Mouse (Mus musculus): Measurements from ENCODE around the gene Arap1. TPM values are rescaled to one million over a fixed set of nuclear protein-coding genes. Genes with fewer than 3 reads are reported as not detected.

Arap1 gene
- polyA plus RNA-seq, 1 experiment from 2014 or later: 11.6 TPM

GRCm38 (mm10) chr7:101389256-101389655 is 41.4 kb downstream of the Arap1 start:
- no peak for ATAC-seq (ENCODE audit: low FRiP score)

DNA sequence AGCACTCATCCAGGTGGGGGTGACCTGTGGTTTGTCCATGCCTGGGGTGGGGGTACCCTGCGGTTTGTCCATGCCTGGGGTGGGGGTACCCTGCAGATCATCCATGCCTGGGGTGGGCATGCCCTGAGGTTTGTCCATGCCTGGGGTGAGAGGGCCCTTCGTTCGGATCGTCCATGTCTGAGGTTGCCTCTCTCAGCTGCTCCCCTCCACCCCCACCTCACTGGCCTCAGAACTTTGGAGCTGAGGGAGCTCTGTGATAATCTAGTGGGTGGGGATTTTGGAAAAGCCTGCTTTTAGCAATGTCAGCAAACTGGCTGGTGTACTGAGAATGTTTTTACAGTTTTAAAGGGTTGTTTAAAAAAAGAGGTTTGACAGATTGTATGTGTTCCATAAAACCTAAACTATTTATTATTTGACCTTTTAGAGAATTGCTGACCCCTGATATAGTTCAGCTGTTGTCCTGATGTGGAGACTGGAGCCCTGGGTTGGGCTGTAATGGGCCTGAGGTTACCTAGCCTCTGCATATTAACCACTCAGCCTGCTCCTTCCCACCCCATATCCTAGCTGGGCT is 44.1 kb downstream of the Arap1 start:
- Histone ChIP-seq H3K9me3 (no peaks in the 10 kb centered on the region), H3K4me3 (no peak overlapping the region), H3K27me3 (no peaks in the 10 kb centered on the region), H3K9ac (no peak overlapping the region), H3K36me3 (no peaks in the 10 kb centered on the region), H3K27ac (no peak overlapping the region), H3K4me1 (replicated peaks) (peaks cover 27% of the 10 kb centered on the region), H3K4me2 (no peak overlapping the region)
- WGBS: 81% methylated on average over 4 of the region's 4 CpGs
- ATAC-seq (ENCODE audit: low FRiP score): no peak

More at GRCm38 (mm10) chr7:101389256-101389655, 41.4 kb downstream of the Arap1 start:
- Histone ChIP-seq H3K4me1 (replicated peaks) (peaks cover 31% of the 10 kb centered on the region), H3K4me3 (no peak overlapping the region), H3K9me3 (no peaks in the 10 kb centered on the region), H3K27me3 (no peaks in the 10 kb centered on the region), H3K36me3 (no peaks in the 10 kb centered on the region), H3K27ac (no peak overlapping the region), H3K9ac (no peak overlapping the region), H3K4me2 (no peak overlapping the region)
- 95% methylated on average over 6 of the region's 6 CpGs for WGBS

GRCm38 (mm10) chr7:101393015-101393414 is 45.1 kb downstream of the Arap1 start:
- ATAC-seq (ENCODE audit: low FRiP score): no peak
- H3K9ac ChIP-seq: no peak overlapping the region
- no peaks in the 10 kb centered on the region for H3K9me3 ChIP-seq
- H3K4me2 ChIP-seq: no peak overlapping the region
- WGBS: 60% methylated on average over 4 of the region's 4 CpGs
- H3K27me3 ChIP-seq: no peaks in the 10 kb centered on the region
- peaks cover 27% of the 10 kb centered on the region for H3K4me1 ChIP-seq (replicated peaks)
- H3K27ac ChIP-seq: peak overlapping the region; percentile 45; the same call in 1 of the 2 replicates
- no peak overlapping the region for H3K4me3 ChIP-seq
- no peaks in the 10 kb centered on the region for H3K36me3 ChIP-seq

DNA sequence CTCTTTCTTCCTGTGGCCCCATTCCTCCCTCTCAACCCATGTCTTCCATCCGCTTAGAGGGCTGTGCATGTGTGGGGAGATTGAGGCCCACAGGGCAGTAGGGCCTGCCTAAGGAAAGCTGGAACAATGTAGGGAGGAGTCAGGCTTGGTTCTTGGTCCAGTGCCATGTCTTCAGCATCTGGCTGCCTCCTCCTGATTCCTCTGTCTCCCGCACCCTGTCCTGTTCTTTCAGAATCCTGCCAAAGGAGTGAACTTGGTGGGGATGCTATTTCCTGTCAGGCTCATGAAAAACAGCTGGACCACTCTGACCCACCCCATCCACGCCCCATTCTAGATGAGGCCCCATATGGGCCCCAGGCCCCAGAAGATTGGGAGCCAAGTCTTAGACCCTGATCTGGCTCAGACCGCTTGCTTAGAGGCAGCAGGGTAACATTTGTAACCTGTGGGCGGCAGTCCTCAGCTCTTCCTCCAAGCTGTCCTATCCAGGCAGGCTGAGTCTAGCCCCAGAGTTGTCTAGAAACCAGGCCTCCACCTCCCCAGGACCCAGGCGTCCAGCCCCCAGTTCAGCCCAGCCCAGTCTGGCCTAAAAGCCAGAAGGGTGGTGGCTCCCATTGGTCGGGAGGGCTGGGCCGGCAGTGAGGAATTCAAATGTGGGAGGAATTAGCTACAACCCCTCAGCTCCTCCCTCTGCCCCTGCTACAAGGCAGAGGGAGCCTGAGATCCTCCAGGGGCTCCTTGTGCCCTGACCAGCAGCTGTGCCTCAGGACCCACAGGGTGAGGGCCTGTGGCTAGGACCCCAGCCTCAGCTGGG is 46.0 kb downstream of the Arap1 start:
- no peak overlapping the region for H3K4me2 ChIP-seq
- ATAC-seq (ENCODE audit: low FRiP score): peak; percentile 39
- no peak overlapping the region for H3K9ac ChIP-seq
- H3K36me3 ChIP-seq: no peaks in the 10 kb centered on the region
- 46% methylated on average over 8 of the region's 8 CpGs for WGBS
- 0 out of 2 replicates have a peak overlapping the region, but pooled peaks have one; percentile 45 for H3K27ac ChIP-seq
- no peaks in the 10 kb centered on the region for H3K9me3 ChIP-seq
- H3K4me3 ChIP-seq: no peak overlapping the region
- no peaks in the 10 kb centered on the region for H3K27me3 ChIP-seq
- H3K4me1 ChIP-seq (replicated peaks): peaks cover 27% of the 10 kb centered on the region

GRCm38 (mm10) chr7:101394569-101394968 is 46.7 kb downstream of the Arap1 start:
- no peak for ATAC-seq (ENCODE audit: low FRiP score)
- WGBS: 64% methylated on average over 3 of the region's 3 CpGs
- Histone ChIP-seq H3K36me3 (no peaks in the 10 kb centered on the region), H3K4me2 (0 out of 2 replicates have a peak overlapping the region, but pooled peaks have one; percentile 2), H3K4me1 (replicated peaks) (peaks cover 27% of the 10 kb centered on the region), H3K27me3 (no peaks in the 10 kb centered on the region), H3K4me3 (no peak overlapping the region), H3K9ac (no peak overlapping the region), H3K9me3 (no peaks in the 10 kb centered on the region), H3K27ac (peak overlapping the region; percentile 52; the same call in 1 of the 2 replicates)

GRCm38 (mm10) chr7:101395471-101395870 is 47.6 kb downstream of the Arap1 start:
- no peaks in the 10 kb centered on the region for H3K27me3 ChIP-seq
- H3K4me2 ChIP-seq: 0 out of 2 replicates have a peak overlapping the region, but pooled peaks have one; percentile 6
- H3K36me3 ChIP-seq: no peaks in the 10 kb centered on the region
- H3K9ac ChIP-seq: no peak overlapping the region
- ATAC-seq (ENCODE audit: low FRiP score): no peak
- no peak overlapping the region for H3K27ac ChIP-seq
- H3K9me3 ChIP-seq: no peaks in the 10 kb centered on the region
- peaks cover 26% of the 10 kb centered on the region for H3K4me1 ChIP-seq (replicated peaks)
- H3K4me3 ChIP-seq: no peak overlapping the region
- WGBS: 73% methylated on average over 2 of the region's 2 CpGs

GRCm38 (mm10) chr7:101397175-101397574 is 49.3 kb downstream of the Arap1 start:
- ATAC-seq (ENCODE audit: low FRiP score): no peak
- Histone ChIP-seq H3K9me3 (no peaks in the 10 kb centered on the region), H3K4me1 (replicated peaks) (peaks cover 24% of the 10 kb centered on the region), H3K27ac (no peak overlapping the region), H3K9ac (no peak overlapping the region), H3K4me2 (no peak overlapping the region), H3K27me3 (no peaks in the 10 kb centered on the region), H3K4me3 (no peak overlapping the region), H3K36me3 (no peaks in the 10 kb centered on the region)
- WGBS: 93% methylated on average over 4 of the region's 4 CpGs

DNA sequence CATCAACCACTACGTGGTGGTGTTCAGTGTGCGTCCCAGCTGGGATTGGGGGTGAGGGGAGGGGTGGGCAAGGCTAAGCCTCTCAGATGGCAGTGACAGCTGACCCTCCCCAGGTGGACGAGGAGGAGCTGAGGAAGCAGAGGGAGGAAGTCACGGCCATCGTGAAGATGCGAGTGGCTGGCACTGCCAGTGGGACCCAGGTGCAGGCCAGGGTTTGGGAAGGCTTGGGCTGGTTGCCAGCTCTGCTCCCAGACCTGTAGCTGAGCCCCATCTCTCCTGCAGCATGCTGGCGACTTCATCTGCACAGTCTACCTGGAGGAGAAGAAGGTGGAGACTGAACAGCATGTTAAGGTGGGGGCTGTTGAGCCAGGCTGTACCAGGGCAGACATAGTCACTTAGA is 53.6 kb downstream of the Arap1 start:
- no peaks in the 10 kb centered on the region for H3K9me3 ChIP-seq
- no peaks in the 10 kb centered on the region for H3K27me3 ChIP-seq
- H3K9ac ChIP-seq: no peak overlapping the region
- H3K36me3 ChIP-seq: 0 out of 2 replicates have a peak, but pooled peaks cover 3% of the 10 kb centered on the region
- no peak overlapping the region for H3K4me3 ChIP-seq
- no peaks in the 10 kb centered on the region for H3K4me1 ChIP-seq (replicated peaks)
- 85% methylated on average over 7 of the region's 7 CpGs for WGBS
- H3K4me2 ChIP-seq: no peak overlapping the region
- H3K27ac ChIP-seq: no peak overlapping the region
- ATAC-seq (ENCODE audit: low FRiP score): no peak

DNA sequence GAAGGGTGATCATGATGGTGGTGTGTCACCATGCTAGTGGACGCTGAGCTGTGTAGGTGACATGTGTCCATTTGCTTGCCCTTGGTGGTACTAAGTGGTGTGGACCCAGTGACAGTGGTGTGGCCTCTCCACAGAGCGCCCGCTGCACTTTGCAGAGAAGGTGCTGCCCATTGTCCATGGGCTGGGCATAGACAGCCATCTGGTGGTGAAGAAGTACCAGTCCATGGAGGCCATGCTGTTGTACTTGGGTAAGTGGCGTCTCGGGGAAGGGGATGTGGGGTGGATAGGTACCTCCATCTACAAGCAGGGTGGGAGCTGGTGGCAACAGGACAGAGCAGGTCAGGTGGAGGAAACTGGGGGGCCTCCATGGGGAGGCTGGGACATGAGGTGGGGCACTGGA is 56.0 kb downstream of the Arap1 start:
- no peaks in the 10 kb centered on the region for H3K4me1 ChIP-seq (replicated peaks)
- H3K4me3 ChIP-seq: no peak overlapping the region
- WGBS: 92% methylated on average over 5 of the region's 5 CpGs
- H3K9me3 ChIP-seq: no peaks in the 10 kb centered on the region
- H3K27me3 ChIP-seq: no peaks in the 10 kb centered on the region
- no peak for ATAC-seq (ENCODE audit: low FRiP score)
- no peak overlapping the region for H3K4me2 ChIP-seq
- 0 out of 2 replicates have a peak, but pooled peaks cover 3% of the 10 kb centered on the region for H3K36me3 ChIP-seq
- H3K9ac ChIP-seq: no peak overlapping the region
- H3K27ac ChIP-seq: no peak overlapping the region

DNA sequence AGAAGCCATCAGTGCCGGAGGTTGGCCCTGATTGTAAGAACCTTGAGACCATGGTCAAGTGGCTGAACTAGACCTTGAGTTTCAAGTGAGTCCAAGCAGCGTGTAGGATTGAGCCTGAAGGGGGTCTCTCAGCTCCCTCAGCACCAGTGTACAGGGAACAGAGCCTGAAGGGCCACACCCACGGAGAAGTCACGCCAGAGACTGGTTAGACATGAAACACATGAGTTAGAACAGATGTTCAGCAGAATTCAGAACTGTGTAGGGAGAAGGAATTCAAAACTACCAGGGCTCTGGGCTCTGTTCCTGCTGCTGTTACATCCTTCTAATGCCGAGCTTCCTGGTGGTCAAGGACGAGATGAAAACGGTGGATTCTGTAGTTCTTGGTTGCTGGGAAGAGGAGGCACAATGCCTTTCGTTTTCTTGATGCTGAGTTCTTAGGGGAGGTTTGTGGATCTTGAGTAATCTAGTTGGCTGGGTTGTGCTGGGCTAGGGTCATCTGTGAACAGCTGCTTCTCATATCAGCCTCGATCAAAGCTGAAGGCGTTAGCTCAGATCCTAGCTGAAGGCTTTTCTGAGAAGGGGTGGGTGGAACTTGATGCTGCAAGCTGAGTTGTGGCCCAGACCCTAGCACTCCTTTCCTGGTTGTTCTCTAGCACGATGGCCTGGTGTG is 62.5 kb downstream of the Arap1 start, which contains the start of gene Gm45837:
Gene Gm45837, plus strand, starts transcription at position 620 of the 670 bp plus-strand sequence.
- Histone ChIP-seq H3K36me3 (no peaks in the 10 kb centered on the region), H3K4me2 (no peak within 1 kb of the TSS), H3K4me3 (no peak within 1 kb of the TSS), H3K27ac (no peak within 1 kb of the TSS), H3K9me3 (no peaks in the 10 kb centered on the region), H3K4me1 (replicated peaks) (peaks cover 15% of the 10 kb centered on the region), H3K9ac (no peak within 1 kb of the TSS), H3K27me3 (peaks cover 10% of the 10 kb centered on the region; the same call in 1 of the 2 replicates)
- no peak for ATAC-seq (ENCODE audit: low FRiP score)
- 83% methylated on average over 11 of the region's 11 CpGs for WGBS

- peaks cover 26% of the 10 kb centered on the region for H3K27me3 ChIP-seq
- no peak overlapping the region for H3K4me3 ChIP-seq
- H3K27ac ChIP-seq: no peak overlapping the region
- no peaks in the 10 kb centered on the region for H3K9me3 ChIP-seq
- H3K36me3 ChIP-seq: no peaks in the 10 kb centered on the region
- no peak overlapping the region for H3K9ac ChIP-seq
- peak; percentile 12; the same call in 1 of the 2 replicates for ATAC-seq (ENCODE audit: low FRiP score)
- peaks cover 21% of the 10 kb centered on the region for H3K4me1 ChIP-seq (replicated peaks)
- H3K4me2 ChIP-seq: no peak overlapping the region
These were observed 64.9 kb downstream of the Arap1 start for GRCm38 (mm10) chr7:101412796-101413195.

DNA sequence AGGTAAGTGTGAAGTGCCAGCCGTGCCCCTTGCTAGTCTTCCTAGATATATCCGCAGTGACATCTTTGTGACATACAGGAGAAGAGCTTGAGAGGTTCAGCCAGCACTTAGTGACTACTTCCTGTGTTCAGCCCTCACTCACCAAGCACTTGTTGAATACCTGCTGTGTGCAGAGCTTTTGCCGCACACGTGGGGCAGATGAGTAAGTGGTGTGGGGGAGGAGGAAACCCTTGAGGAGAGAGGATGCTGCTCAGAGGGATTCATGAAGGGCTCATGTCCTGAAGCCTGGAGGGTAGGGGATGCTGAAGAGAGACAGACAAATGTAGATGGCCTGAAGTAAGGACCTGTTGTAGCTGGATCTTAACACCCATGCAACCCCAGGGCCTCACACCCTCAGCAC is 66.3 kb downstream of the Arap1 start:
- WGBS: 64% methylated on average over 4 of the region's 4 CpGs
- peaks cover 29% of the 10 kb centered on the region for H3K4me1 ChIP-seq (replicated peaks)
- no peak overlapping the region for H3K9ac ChIP-seq
- H3K4me3 ChIP-seq: no peak overlapping the region
- H3K36me3 ChIP-seq: no peaks in the 10 kb centered on the region
- no peak overlapping the region for H3K27ac ChIP-seq
- H3K9me3 ChIP-seq: no peaks in the 10 kb centered on the region
- ATAC-seq (ENCODE audit: low FRiP score): no peak
- H3K4me2 ChIP-seq: no peak overlapping the region
- H3K27me3 ChIP-seq: peaks cover 35% of the 10 kb centered on the region

All from hindbrain, embryonic 13.5 days (tissue).